Mouse (Mus musculus): ENCODE data around the gene Lrrc56. TPM values are rescaled to one million over a fixed set of nuclear protein-coding genes. Genes with fewer than 3 reads are reported as not detected.

Gene Lrrc56
- polyA plus RNA-seq, 1 experiment from 2014 or later, result 2.0 TPM

- H3K9me3 ChIP-seq (ENCODE audit: low read length), result no peaks in the 10 kb centered on the region
- DNase-seq, result no peak
Observed at GRCm38 (mm10) chr7:141188733-141189132, 5.2 kb upstream of the Lrrc56 start.

GRCm38 (mm10) chr7:141190220-141190619 is 3.7 kb upstream of the Lrrc56 start:
- Histone ChIP-seq H3K4me2 (ENCODE audit: low read depth, low read length) (no peak overlapping the region), H3K9ac (replicated peaks) (no peak overlapping the region), H3K4me1 (ENCODE audit: insufficient read depth) (peaks cover 24% of the 10 kb centered on the region), H3K27me3 (ENCODE audit: insufficient read depth, low read length) (no peaks in the 10 kb centered on the region), H3K4me3 (ENCODE audit: low read depth, low read length) (no peak overlapping the region), H3K27ac (ENCODE audit: low read depth) (no peak overlapping the region), H3K36me3 (replicated peaks; ENCODE audit: insufficient read depth, low read length) (peaks cover 32% of the 10 kb centered on the region), H3K9me3 (ENCODE audit: low read length) (no peaks in the 10 kb centered on the region)
- 74% methylated on average over 3 of the region's 3 CpGs for WGBS (ENCODE audit: insufficient replicate concordance)
- DNase-seq, result no peak
- no peak for ATAC-seq
- TF ChIP-seq CTCF (IDR thresholded peaks at IDR 0.05; ENCODE audit: low read depth), result no peak
- no peak for TF ChIP-seq EP300 (IDR thresholded peaks at IDR 0.05; ENCODE audit: low read depth)

More at GRCm38 (mm10) chr7:141188733-141189132, 5.2 kb upstream of the Lrrc56 start:
- TF ChIP-seq CTCF (IDR thresholded peaks at IDR 0.05; ENCODE audit: low read depth) (no peak), EP300 (IDR thresholded peaks at IDR 0.05; ENCODE audit: low read depth) (no peak)
- Histone ChIP-seq H3K4me2 (ENCODE audit: low read depth, low read length) (no peak overlapping the region), H3K9ac (replicated peaks) (no peak overlapping the region), H3K27me3 (ENCODE audit: insufficient read depth, low read length) (no peaks in the 10 kb centered on the region), H3K27ac (ENCODE audit: low read depth) (no peak overlapping the region), H3K36me3 (replicated peaks; ENCODE audit: insufficient read depth, low read length) (peaks cover 32% of the 10 kb centered on the region), H3K4me1 (ENCODE audit: insufficient read depth) (peaks cover 13% of the 10 kb centered on the region), H3K4me3 (ENCODE audit: low read depth, low read length) (no peak overlapping the region)
- WGBS (ENCODE audit: insufficient replicate concordance), result 89% methylated on average over 3 of the region's 3 CpGs
- ATAC-seq, result no peak

GRCm38 (mm10) chr7:141191036-141191435 is 2.9 kb upstream of the Lrrc56 start:
- H3K27ac ChIP-seq (ENCODE audit: low read depth), result no peak overlapping the region
- no peak overlapping the region for H3K4me3 ChIP-seq (ENCODE audit: low read depth, low read length)
- no peak overlapping the region for H3K4me2 ChIP-seq (ENCODE audit: low read depth, low read length)
- 88% methylated on average over 14 of the region's 14 CpGs for WGBS (ENCODE audit: insufficient replicate concordance)
- H3K9me3 ChIP-seq (ENCODE audit: low read length), result no peaks in the 10 kb centered on the region
- H3K27me3 ChIP-seq (ENCODE audit: insufficient read depth, low read length), result no peaks in the 10 kb centered on the region
- peaks cover 32% of the 10 kb centered on the region for H3K36me3 ChIP-seq (replicated peaks; ENCODE audit: insufficient read depth, low read length)
- TF ChIP-seq EP300 (IDR thresholded peaks at IDR 0.05; ENCODE audit: low read depth), result no peak
- TF ChIP-seq CTCF (IDR thresholded peaks at IDR 0.05; ENCODE audit: low read depth), result no peak
- H3K9ac ChIP-seq (replicated peaks), result no peak overlapping the region
- ATAC-seq, result no peak
- H3K4me1 ChIP-seq (ENCODE audit: insufficient read depth), result peaks cover 24% of the 10 kb centered on the region
- no peak for DNase-seq

- Histone ChIP-seq H3K9me3 (ENCODE audit: low read length) (no peaks in the 10 kb centered on the region), H3K9ac (replicated peaks) (peak overlapping the region; percentile 16; the same call in 1 of the 2 replicates), H3K4me1 (ENCODE audit: insufficient read depth) (peaks cover 29% of the 10 kb centered on the region), H3K4me2 (ENCODE audit: low read depth, low read length) (peak overlapping the region; percentile 100), H3K4me3 (ENCODE audit: low read depth, low read length) (no peak overlapping the region), H3K36me3 (replicated peaks; ENCODE audit: insufficient read depth, low read length) (peaks cover 32% of the 10 kb centered on the region), H3K27me3 (ENCODE audit: insufficient read depth, low read length) (no peaks in the 10 kb centered on the region), H3K27ac (ENCODE audit: low read depth) (no peak overlapping the region)
- DNase-seq, result no peak
- no peak for ATAC-seq
- WGBS (ENCODE audit: insufficient replicate concordance), result 91% methylated on average over 24 of the region's 24 CpGs
- no peak for TF ChIP-seq EP300 (IDR thresholded peaks at IDR 0.05; ENCODE audit: low read depth)
- TF ChIP-seq CTCF (IDR thresholded peaks at IDR 0.05; ENCODE audit: low read depth), result no peak
Observed at GRCm38 (mm10) chr7:141191796-141192685, 1.9 kb upstream of the Lrrc56 start.

- no peak for TF ChIP-seq EP300 (IDR thresholded peaks at IDR 0.05; ENCODE audit: low read depth)
- TF ChIP-seq CTCF (IDR thresholded peaks at IDR 0.05; ENCODE audit: low read depth), result no peak
- WGBS (ENCODE audit: insufficient replicate concordance), result 24% methylated on average over 12 of the region's 12 CpGs
- H3K27me3 ChIP-seq (ENCODE audit: insufficient read depth, low read length), result no peaks in the 10 kb centered on the region
- peak overlapping the region; percentile 91 for H3K27ac ChIP-seq (ENCODE audit: low read depth)
- H3K9me3 ChIP-seq (ENCODE audit: low read length), result no peaks in the 10 kb centered on the region
- ATAC-seq (no peak), DNase-seq (no peak)
- peak overlapping the region; percentile 100 for H3K4me2 ChIP-seq (ENCODE audit: low read depth, low read length)
- H3K9ac ChIP-seq (replicated peaks), result peak overlapping the region; percentile 96
- H3K36me3 ChIP-seq (replicated peaks; ENCODE audit: insufficient read depth, low read length), result peaks cover 32% of the 10 kb centered on the region
- peaks cover 29% of the 10 kb centered on the region for H3K4me1 ChIP-seq (ENCODE audit: insufficient read depth)
- peak overlapping the region; percentile 95 for H3K4me3 ChIP-seq (ENCODE audit: low read depth, low read length)
Observed at GRCm38 (mm10) chr7:141192776-141193347, 1.1 kb upstream of the Lrrc56 start.

- under 1% methylated on average over 35 of the region's 43 CpGs for WGBS (ENCODE audit: insufficient replicate concordance)
- Histone ChIP-seq H3K27me3 (ENCODE audit: insufficient read depth, low read length) (no peaks in the 10 kb centered on the region), H3K9me3 (ENCODE audit: low read length) (no peaks in the 10 kb centered on the region), H3K4me3 (ENCODE audit: low read depth, low read length) (peak overlapping the region; percentile 95), H3K4me1 (ENCODE audit: insufficient read depth) (peaks cover 31% of the 10 kb centered on the region), H3K9ac (replicated peaks) (peak overlapping the region; percentile 96), H3K36me3 (replicated peaks; ENCODE audit: insufficient read depth, low read length) (peaks cover 32% of the 10 kb centered on the region), H3K27ac (ENCODE audit: low read depth) (peak overlapping the region; percentile 91), H3K4me2 (ENCODE audit: low read depth, low read length) (peak overlapping the region; percentile 100)
- TF ChIP-seq CTCF (IDR thresholded peaks at IDR 0.05; ENCODE audit: low read depth) (no peak), EP300 (IDR thresholded peaks at IDR 0.05; ENCODE audit: low read depth) (no peak)
- ATAC-seq, result peak; percentile 9
- peak; percentile 62 for DNase-seq
Observed at GRCm38 (mm10) chr7:141193348-141193856, 555 bp upstream of the Lrrc56 start.
